Mouse (Mus musculus): ENCODE measurements around the gene Rnf214. TPM values are rescaled to one million over a fixed set of nuclear protein-coding genes. Genes with fewer than 3 reads are reported as not detected.

Gene Rnf214
- total and polyA plus RNA-seq, 3 experiments, result 7.9 to 17.0 TPM; not detected in 1

DNA sequence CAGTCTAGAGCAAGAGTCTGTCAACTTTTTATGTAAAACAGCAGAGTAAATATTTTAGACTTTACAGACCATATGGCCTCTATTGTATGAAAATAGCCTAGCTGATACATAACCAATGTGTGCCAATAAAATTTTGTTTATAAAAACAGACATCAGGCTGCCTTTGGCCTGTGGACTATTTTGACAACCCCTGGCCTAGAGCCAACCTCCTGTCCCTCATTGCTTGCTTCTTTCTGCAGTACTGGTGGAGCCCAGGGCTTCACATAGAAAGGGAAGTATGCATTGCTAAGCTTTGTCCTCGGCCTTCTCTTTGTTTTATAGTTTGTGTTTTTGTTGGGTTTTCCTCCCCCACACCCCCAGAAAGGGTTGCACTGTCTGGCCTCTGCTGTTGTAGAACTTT lies 25.2 kb upstream of the Rnf214 start:
- Histone ChIP-seq H3K4me1 (ENCODE audit: control insufficient read depth in 1 of 2, insufficient read depth in 2 of 2, low read length in 2 of 2) (no peaks in the 10 kb centered on the region), H3K9ac (ENCODE audit: control insufficient read depth, low read depth, low read length, poor library complexity, severe bottlenecking) (no peak overlapping the region), H3K79me2 (ENCODE audit: control insufficient read depth, insufficient read depth, low read length, poor library complexity) (no peaks in the 10 kb centered on the region), H3K27ac (ENCODE audit: control insufficient read depth, low read depth, low read length) (no peak overlapping the region), H3K9me3 (replicated peaks; ENCODE audit: insufficient read depth, low read length) (no peaks in the 10 kb centered on the region), H3K27me3 (ENCODE audit: control insufficient read depth in 1 of 2, insufficient read depth in 2 of 2, low read length in 2 of 2) (no peaks in the 10 kb centered on the region), H3K4me3 (ENCODE audit: control insufficient read depth in 1 of 2, insufficient read depth in 1 of 2, low read depth in 2 of 2, low read length in 2 of 2) (no peak overlapping the region), H3K36me3 (ENCODE audit: control insufficient read depth in 1 of 2, insufficient read depth in 2 of 2, low read length in 2 of 2) (no peaks in the 10 kb centered on the region; a peak in 1 of 4 replicates)
- TF ChIP-seq TBP (IDR thresholded peaks at IDR 0.05; ENCODE audit: low read depth, low read length), result no peak
- TF ChIP-seq NELFE (IDR thresholded peaks at IDR 0.05; ENCODE audit: low read depth, low read length), result no peak
- no peak for TF ChIP-seq SIN3A (IDR thresholded peaks at IDR 0.05; ENCODE audit: low read length)
- no peak for TF ChIP-seq CHD1 (IDR thresholded peaks at IDR 0.05; ENCODE audit: low read depth, low read length)
- TF ChIP-seq CTCF (IDR thresholded peaks at IDR 0.05 in 2 of 3, conservative IDR thresholded peaks at IDR 0.05 in 1 of 3; ENCODE audit: control insufficient read depth in 1 of 3, insufficient read depth in 1 of 3, low read depth in 2 of 3, low read length in 3 of 3, poor library complexity in 1 of 3, severe bottlenecking in 1 of 3), result no peak
- TF ChIP-seq ELF1 (IDR thresholded peaks at IDR 0.05; ENCODE audit: low read depth, low read length), result no peak
- TF ChIP-seq USF2 (IDR thresholded peaks at IDR 0.05; ENCODE audit: borderline replicate concordance in 1 of 2, insufficient read depth in 1 of 2, low read depth in 1 of 2, low read length in 2 of 2), result no peak
- TF ChIP-seq CHD2 (IDR thresholded peaks at IDR 0.05; ENCODE audit: low read length), result no peak
- TF ChIP-seq MEF2A (IDR thresholded peaks at IDR 0.05; ENCODE audit: extremely low read depth, insufficient replicate concordance, low read depth, low read length, poor library complexity, severe bottlenecking), result no peak
- no peak for TF ChIP-seq JUND (IDR thresholded peaks at IDR 0.05; ENCODE audit: low read depth, low read length)
- TF ChIP-seq KAT2A (conservative IDR thresholded peaks at IDR 0.05; ENCODE audit: low read depth, low read length), result no peak
- TF ChIP-seq ZKSCAN1 (IDR thresholded peaks at IDR 0.05; ENCODE audit: low read depth, low read length), result no peak
- TF ChIP-seq USF1 (IDR thresholded peaks at IDR 0.05; ENCODE audit: low read depth, low read length), result no peak
- no peak for TF ChIP-seq POLR2AphosphoS5 (IDR thresholded peaks at IDR 0.05; ENCODE audit: borderline replicate concordance, low read depth, low read length)
- TF ChIP-seq RAD21 (IDR thresholded peaks at IDR 0.05; ENCODE audit: low read depth, low read length), result no peak
- no peak for TF ChIP-seq MAZ (IDR thresholded peaks at IDR 0.05; ENCODE audit: low read depth, low read length)
- no peak for TF ChIP-seq POLR2A (IDR thresholded peaks at IDR 0.05; ENCODE audit: control insufficient read depth in 1 of 2, insufficient read depth in 1 of 2, low read depth in 1 of 2, low read length in 2 of 2, poor library complexity in 1 of 2)
- TF ChIP-seq MAX (IDR thresholded peaks at IDR 0.05; ENCODE audit: low read length), result no peak
- no peak for TF ChIP-seq TAL1 (IDR thresholded peaks at IDR 0.05; ENCODE audit: low read length)
- TF ChIP-seq UBTF (IDR thresholded peaks at IDR 0.05; ENCODE audit: borderline replicate concordance, insufficient read depth, low read depth, low read length), result no peak
- peak; percentile 24 for DNase-seq (ENCODE audit: low read depth, low spot score)

DNA sequence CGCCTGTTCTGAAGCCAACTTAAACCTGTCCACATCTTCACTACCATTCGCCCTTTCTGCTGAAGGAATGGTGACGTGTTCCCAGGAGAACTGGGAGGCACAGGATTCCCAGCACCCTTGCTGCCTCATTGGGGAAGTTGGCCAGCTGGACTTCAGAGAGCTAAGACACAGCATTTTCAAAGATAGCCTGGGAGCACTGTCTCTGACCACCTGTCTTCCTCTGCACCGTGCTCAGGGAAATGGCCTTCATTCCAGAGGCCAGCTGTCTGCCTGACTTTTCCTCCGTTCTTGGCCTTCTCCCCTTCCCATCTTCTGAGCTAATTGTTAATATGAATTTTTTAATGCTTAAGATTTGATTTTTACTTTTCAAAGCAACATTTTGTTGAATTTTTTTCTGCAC lies 22.6 kb upstream of the Rnf214 start:
- DNase-seq (ENCODE audit: low read depth, low spot score), result no peak
- H3K27me3 ChIP-seq (ENCODE audit: control insufficient read depth in 1 of 2, insufficient read depth in 2 of 2, low read length in 2 of 2), result no peaks in the 10 kb centered on the region
- H3K9me3 ChIP-seq (replicated peaks; ENCODE audit: insufficient read depth, low read length), result no peaks in the 10 kb centered on the region
- H3K9ac ChIP-seq (ENCODE audit: control insufficient read depth, low read depth, low read length, poor library complexity, severe bottlenecking), result no peak overlapping the region
- H3K36me3 ChIP-seq (ENCODE audit: control insufficient read depth in 1 of 2, insufficient read depth in 2 of 2, low read length in 2 of 2), result no peaks in the 10 kb centered on the region; a peak in 1 of 4 replicates
- no peak for TF ChIP-seq SIN3A (IDR thresholded peaks at IDR 0.05; ENCODE audit: low read length)
- no peak for TF ChIP-seq NELFE (IDR thresholded peaks at IDR 0.05; ENCODE audit: low read depth, low read length)
- no peak for TF ChIP-seq TAL1 (IDR thresholded peaks at IDR 0.05; ENCODE audit: low read length)
- TF ChIP-seq POLR2A (IDR thresholded peaks at IDR 0.05; ENCODE audit: control insufficient read depth in 1 of 2, insufficient read depth in 1 of 2, low read depth in 1 of 2, low read length in 2 of 2, poor library complexity in 1 of 2), result no peak
- no peak overlapping the region for H3K4me3 ChIP-seq (ENCODE audit: control insufficient read depth in 1 of 2, insufficient read depth in 1 of 2, low read depth in 2 of 2, low read length in 2 of 2)
- no peaks in the 10 kb centered on the region for H3K4me1 ChIP-seq (ENCODE audit: control insufficient read depth in 1 of 2, insufficient read depth in 2 of 2, low read length in 2 of 2)
- H3K79me2 ChIP-seq (ENCODE audit: control insufficient read depth, insufficient read depth, low read length, poor library complexity), result no peaks in the 10 kb centered on the region
- H3K27ac ChIP-seq (ENCODE audit: control insufficient read depth, low read depth, low read length), result no peak overlapping the region
